Comparison of ENCODE assay signal across 8 mouse cellular contexts in the genomic region with DNA sequence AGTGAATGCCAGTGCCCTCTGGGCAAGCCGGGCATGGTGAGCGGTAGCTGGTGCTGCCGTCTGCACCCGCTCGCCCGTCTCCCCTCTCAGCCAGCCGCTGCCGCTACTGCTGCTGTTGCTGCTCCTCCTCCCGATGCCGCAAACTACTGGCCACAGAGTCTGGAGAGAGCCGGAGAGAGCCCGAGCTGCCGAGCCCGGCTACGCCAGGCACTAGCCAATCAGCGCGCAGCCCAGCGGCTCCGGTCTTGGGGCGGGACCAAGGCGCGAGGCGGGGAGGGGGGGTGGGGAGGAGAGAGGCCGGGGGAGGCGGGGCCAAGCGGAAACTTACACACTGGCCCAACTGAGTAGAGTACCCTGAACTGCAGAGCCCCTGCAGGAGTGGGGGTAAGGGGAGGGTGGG. TPM values are rescaled to one million over a fixed set of nuclear protein-coding genes. Genes with fewer than 3 reads are reported as not detected.
DNase-seq lines count a peak whose midpoint lies in the region; ATAC-seq and TF ChIP-seq lines count a peak whose summit lies in the region.

A gene (minus strand): TSS at position 148 of the 400 bp plus-strand sequence.

- intact Hi-C loops in heart, postnatal 36 days (cut with DNase I), result loop anchor here (10.0 kb wide), 1 partner anchor 284 kb away; no protein-coding TSS in a partner anchor

- H3K9ac ChIP-seq in lung, embryonic 15.5 days, result peak within 1 kb of the TSS; percentile 29; the same call in 1 of the 2 replicates

- peak within 1 kb of the TSS; percentile 86 for H3K27ac ChIP-seq in layer of hippocampus, adult 2 months
- 0 out of 2 replicates have a peak within 1 kb of the TSS, but pooled peaks have one; percentile 44 for H3K27ac ChIP-seq in lung, embryonic 15.5 days

- TF ChIP-seq CTCF in layer of hippocampus, adult 2 months (conservative IDR thresholded peaks at IDR 0.05), result no peak

- H3K4me2 ChIP-seq in lung, embryonic 15.5 days, result peak within 1 kb of the TSS; percentile 90

- H3K4me3 ChIP-seq in layer of hippocampus, adult 2 months, result peak within 1 kb of the TSS; percentile 71
- peak within 1 kb of the TSS; percentile 50 for H3K4me3 ChIP-seq in lung, embryonic 15.5 days

- no peaks in the 10 kb centered on the region for H3K36me3 ChIP-seq in lung, embryonic 15.5 days

- WGBS in lung, embryonic 15.5 days, result 8% methylated on average over 2 of the region's 26 CpGs

- ATAC-seq in lung, embryonic 15.5 days (ENCODE audit: borderline replicate concordance, extremely low read depth, low FRiP score, low TSS enrichment), result peak; percentile 94
- ATAC-seq in erythroid progenitor cell, adult 5-6 weeks (replicated peaks; ENCODE audit: low FRiP score, poor library complexity, severe bottlenecking), result no peak

- peaks cover 3% of the 10 kb centered on the region; the same call in 1 of the 2 replicates for H3K4me1 ChIP-seq in lung, embryonic 15.5 days

- H3K27me3 ChIP-seq in lung, embryonic 15.5 days, result peaks cover 56% of the 10 kb centered on the region

- peak; percentile 89 for DNase-seq in NIH3T3 (ENCODE audit: low read depth)
- peak; percentile 32 to 43 for DNase-seq in cerebellum, adult 18-20 months
- DNase-seq in forelimb bud, embryonic 11.5 days (ENCODE audit: low read depth, low spot score), result peak; percentile 78
- DNase-seq in heart, postnatal 36 days, result peak; percentile 75 to 79
- peak; percentile 76 to 81 for DNase-seq in layer of hippocampus, adult 2 months (ENCODE audit: low spot score in 2 of 2)
- peak; percentile 81 for DNase-seq in retina, embryonic 14.5 days (ENCODE audit: low spot score)

- no peaks in the 10 kb centered on the region for H3K9me3 ChIP-seq in lung, embryonic 15.5 days

RNA-seq across cellular contexts. Expression of the gene that starts here (rescaled TPM):
- 10 to 100 TPM in 1 of 2 experiments, 1 to 10 TPM in 1; 9.9 to 11.9 TPM for total RNA-seq in heart, postnatal 36 days (2021)
- total RNA-seq in layer of hippocampus, adult 2 months (2021), result 10 to 100 TPM; 67.1 to 80.2 TPM
- 1.3 and 1.6 TPM in 2 replicates for polyA plus RNA-seq in lung, embryonic 15.5 days (2015; fragmentation: Nextera tagmentation; extraction: Ambion mirVana)
- total RNA-seq in erythroid progenitor cell, adult 5-6 weeks (2015; ENCODE audit: low replicate concordance), result not detected in 2 replicates
- not detected in 2 replicates for total RNA-seq in erythroid progenitor cell, adult 5-6 weeks (2017; ENCODE audit: low replicate concordance)

Comparison
In these comparisons a context has a peak if more than half of its experiments do, and no peak if none do; other contexts are left out.
1. RNA of the gene that starts here (total RNA-seq): 67.1 to 80.2 TPM in layer of hippocampus, adult 2 months and 9.9 to 11.9 TPM in heart, postnatal 36 days; not detected in erythroid progenitor cell, adult 5-6 weeks; every median in the first group is over 10 times any median in the second.
2. RNA of the gene that starts here (total RNA-seq): 67.1 to 80.2 TPM in layer of hippocampus, adult 2 months; 9.9 to 11.9 TPM in heart, postnatal 36 days; every median in the first group is over 4 times any median in the second.
3. DNase-seq: peak in every context shown above with its lines; median percentile 89 in NIH3T3; 81 in retina, embryonic 14.5 days; 78 in layer of hippocampus, adult 2 months; 78 in forelimb bud, embryonic 11.5 days; 77 in heart, postnatal 36 days; 38 in cerebellum, adult 18-20 months.